Mouse (Mus musculus): ENCODE data around the gene Gpr1.
"Not testable (repeated sequence)": the region's sequence is repeated elsewhere in the genome, so short reads cannot be mapped to it uniquely, and the experiment has no call there.

DNA sequence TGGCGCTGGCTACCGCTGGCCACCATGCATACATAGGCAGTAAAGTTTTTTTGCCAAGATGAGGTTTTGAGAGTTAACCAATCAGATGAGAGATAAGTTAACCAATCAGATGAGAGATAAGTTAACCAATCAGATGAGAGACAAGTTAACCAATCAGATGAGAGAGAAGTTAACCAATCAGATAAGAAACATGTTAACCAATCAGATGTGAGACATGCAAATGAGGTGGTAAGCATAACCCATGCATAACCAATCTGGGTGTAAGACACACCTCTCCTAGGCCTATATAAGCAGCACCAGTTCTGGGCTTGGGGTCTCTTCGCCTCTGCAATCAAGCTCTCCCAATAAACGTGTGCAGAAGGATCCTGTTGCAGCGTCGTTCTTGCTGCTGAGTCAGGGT is 28.9 kb downstream of the Gpr1 start:
- not testable (repeated sequence) for TF ChIP-seq POLR2A (IDR thresholded peaks at IDR 0.05; ENCODE audit: borderline replicate concordance, extremely low read depth, low read depth, low read length); CTCF (IDR thresholded peaks at IDR 0.05; ENCODE audit: insufficient read depth, low read length)

All from lung, adult 2 months (tissue).